Mouse (Mus musculus) liver, embryonic 15.5 days (tissue): ENCODE results near the gene Ccdc159. TPM values are rescaled to one million over a fixed set of nuclear protein-coding genes. Genes with fewer than 3 reads are reported as not detected.

Experiments used
- ATAC-seq: fragments of 200-750 bp; cut with Nextera tagmentation; 2 replicates; pipeline ENCODE4 v1.8.0; 2017; ENCODE audit warnings: moderate number of reproducible peaks, mild to moderate bottlenecking, moderate library complexity; ENCODE audit not compliant: insufficient read depth
- H3K27ac ChIP-seq: fragments of 300-500 bp; sonication (generic); replicated peaks from 2 replicates; pipeline ENCODE4 v1.5.1; 2015; ENCODE audit warnings: mild to moderate bottlenecking, inconsistent platforms
- H3K27me3 ChIP-seq: fragments of 300-500 bp; sonication (generic); 2 replicates; pipeline ENCODE4 v1.6.1; 2015; ENCODE audit warnings: mild to moderate bottlenecking, inconsistent platforms
- H3K36me3 ChIP-seq: fragments of 300-500 bp; sonication (generic); replicated peaks from 2 replicates; pipeline ENCODE4 v1.6.1; 2015; ENCODE audit warnings: moderate library complexity, mild to moderate bottlenecking, inconsistent platforms
- H3K4me1 ChIP-seq: fragments of 300-500 bp; sonication (generic); replicated peaks from 2 replicates; pipeline ENCODE4 v1.6.1; 2015; ENCODE audit warnings: inconsistent platforms
- H3K4me2 ChIP-seq: fragments of 300-500 bp; sonication (generic); 2 replicates; pipeline ENCODE4 v1.6.1; 2015; ENCODE audit warnings: moderate library complexity, mild to moderate bottlenecking, inconsistent platforms
- H3K4me3 ChIP-seq: fragments of 300-500 bp; sonication (generic); replicated peaks from 2 replicates; pipeline ENCODE4 v1.5.1; 2015; ENCODE audit warnings: mild to moderate bottlenecking, inconsistent platforms
- H3K9ac ChIP-seq: fragments of 300-500 bp; sonication (generic); 2 replicates; pipeline ENCODE4 v1.6.1; 2015; ENCODE audit warnings: moderate library complexity, mild to moderate bottlenecking, inconsistent platforms
- H3K9me3 ChIP-seq: fragments of 300-500 bp; sonication (generic); replicated peaks from 2 replicates; pipeline ENCODE4 v1.6.1; 2016; ENCODE audit warnings: inconsistent platforms
- WGBS: fragments of 180-500 bp; shearing (Covaris S2); methylation state at CpG from one replicate; pipeline ENCODE4 v1.1.7; 2015; ENCODE audit warnings: mixed read lengths; ENCODE audit not compliant: insufficient replicate concordance; 5-methylcytosine and 5-hydroxymethylcytosine counted together
- polyA plus RNA-seq: library from polyadenylated mRNA; unstranded; fragments of >200 nt; fragmentation: Nextera tagmentation; extraction: Ambion mirVana; gene quantifications from 2 replicates; pipeline ENCODE4 v1.2.1, GENCODE M21; 2015

Gene Ccdc159
- polyA plus RNA-seq, 1 experiment from 2014 or later = 0.99 TPM

GRCm38 (mm10) chr9:21934021-21934420, 6.8 kb downstream of the Ccdc159 start:
- Histone ChIP-seq H3K27me3 (peaks cover 22% of the 10 kb centered on the region), H3K27ac (no peak overlapping the region), H3K36me3 (no peaks in the 10 kb centered on the region), H3K9ac (no peak overlapping the region), H3K9me3 (no peaks in the 10 kb centered on the region), H3K4me2 (no peak overlapping the region), H3K4me1 (peaks cover 15% of the 10 kb centered on the region), H3K4me3 (no peak overlapping the region)
- no peak for ATAC-seq
- WGBS = 75% methylated on average over 12 of the region's 12 CpGs

GRCm38 (mm10) chr9:21935466-21936131, 8.3 kb downstream of the Ccdc159 start:
- ATAC-seq = no peak
- Histone ChIP-seq H3K4me2 (no peak overlapping the region), H3K4me3 (no peak overlapping the region), H3K27ac (no peak overlapping the region), H3K9me3 (no peaks in the 10 kb centered on the region), H3K9ac (no peak overlapping the region), H3K27me3 (peaks cover 22% of the 10 kb centered on the region), H3K36me3 (no peaks in the 10 kb centered on the region), H3K4me1 (peaks cover 15% of the 10 kb centered on the region)
- WGBS = 50% methylated on average over 7 of the region's 7 CpGs

- H3K4me1 ChIP-seq = peaks cover 12% of the 10 kb centered on the region
- WGBS = 2% methylated on average over 43 of the region's 43 CpGs
- no peaks in the 10 kb centered on the region for H3K36me3 ChIP-seq
- peak within 1 kb of the TSS; percentile 49 for H3K4me3 ChIP-seq
- 0 out of 2 replicates have a peak within 1 kb of the TSS, but pooled peaks have one; percentile 0 for H3K9ac ChIP-seq
- no peak within 1 kb of the TSS for H3K27ac ChIP-seq
- peak; percentile 86 for ATAC-seq
- peaks cover 22% of the 10 kb centered on the region for H3K27me3 ChIP-seq
- H3K9me3 ChIP-seq = no peaks in the 10 kb centered on the region
- peak within 1 kb of the TSS; percentile 67 for H3K4me2 ChIP-seq
Observed at GRCm38 (mm10) chr9:21936692-21937570, 9.7 kb downstream of the Ccdc159 start, which contains the start of gene Plppr2. Plppr2 (plus strand) TSS chr9:21937033.

GRCm38 (mm10) chr9:21937711-21938175, 10.5 kb downstream of the Ccdc159 start:
- Histone ChIP-seq H3K4me3 (no peak overlapping the region), H3K4me1 (peaks cover 8% of the 10 kb centered on the region), H3K27ac (no peak overlapping the region), H3K4me2 (0 out of 2 replicates have a peak overlapping the region, but pooled peaks have one; percentile 67), H3K9ac (no peak overlapping the region), H3K9me3 (no peaks in the 10 kb centered on the region), H3K36me3 (no peaks in the 10 kb centered on the region), H3K27me3 (peaks cover 22% of the 10 kb centered on the region)
- ATAC-seq = no peak
- 76% methylated on average over 4 of the region's 4 CpGs for WGBS

GRCm38 (mm10) chr9:21938234-21938855, 11.1 kb downstream of the Ccdc159 start:
- Histone ChIP-seq H3K4me3 (no peak overlapping the region), H3K36me3 (no peaks in the 10 kb centered on the region), H3K27me3 (peaks cover 21% of the 10 kb centered on the region), H3K4me2 (no peak overlapping the region), H3K9ac (no peak overlapping the region), H3K27ac (no peak overlapping the region), H3K9me3 (no peaks in the 10 kb centered on the region), H3K4me1 (peaks cover 7% of the 10 kb centered on the region)
- no peak for ATAC-seq
- WGBS = 61% methylated on average over 4 of the region's 4 CpGs

- no peak overlapping the region for H3K9ac ChIP-seq
- H3K36me3 ChIP-seq = no peaks in the 10 kb centered on the region
- ATAC-seq = no peak
Observed at GRCm38 (mm10) chr9:21943046-21943445, 15.8 kb downstream of the Ccdc159 start.

GRCm38 (mm10) chr9:21943638-21944037, 16.4 kb downstream of the Ccdc159 start:
- Histone ChIP-seq H3K27ac (no peak overlapping the region), H3K4me3 (no peak overlapping the region), H3K27me3 (peaks cover 31% of the 10 kb centered on the region), H3K9ac (no peak overlapping the region), H3K9me3 (no peaks in the 10 kb centered on the region), H3K36me3 (no peaks in the 10 kb centered on the region), H3K4me2 (no peak overlapping the region), H3K4me1 (peaks cover 14% of the 10 kb centered on the region)
- WGBS = 38% methylated on average over 12 of the region's 12 CpGs
- no peak for ATAC-seq

More at GRCm38 (mm10) chr9:21943046-21943445, 15.8 kb downstream of the Ccdc159 start:
- H3K9me3 ChIP-seq = no peaks in the 10 kb centered on the region
- H3K4me3 ChIP-seq = no peak overlapping the region
- 58% methylated on average over 12 of the region's 12 CpGs for WGBS
- peaks cover 25% of the 10 kb centered on the region for H3K27me3 ChIP-seq
- H3K4me2 ChIP-seq = no peak overlapping the region
- peaks cover 14% of the 10 kb centered on the region for H3K4me1 ChIP-seq
- H3K27ac ChIP-seq = no peak overlapping the region

- 16% methylated on average over 23 of the region's 23 CpGs for WGBS
- no peak overlapping the region for H3K9ac ChIP-seq
- H3K4me2 ChIP-seq = peak overlapping the region; percentile 10
- H3K36me3 ChIP-seq = no peaks in the 10 kb centered on the region
- H3K27ac ChIP-seq = no peak overlapping the region
- H3K4me3 ChIP-seq = no peak overlapping the region
- ATAC-seq = 0 out of 2 replicates have a peak, but pooled peaks have one; percentile 17
- peaks cover 14% of the 10 kb centered on the region for H3K4me1 ChIP-seq
- no peaks in the 10 kb centered on the region for H3K9me3 ChIP-seq
- H3K27me3 ChIP-seq = peaks cover 37% of the 10 kb centered on the region
Observed at GRCm38 (mm10) chr9:21944267-21944666, 17.0 kb downstream of the Ccdc159 start.

GRCm38 (mm10) chr9:21947540-21948130, 20.4 kb downstream of the Ccdc159 start:
- Histone ChIP-seq H3K4me2 (peak overlapping the region; percentile 25), H3K9me3 (no peaks in the 10 kb centered on the region), H3K9ac (no peak overlapping the region), H3K4me3 (no peak overlapping the region), H3K36me3 (no peaks in the 10 kb centered on the region), H3K27ac (no peak overlapping the region), H3K4me1 (peaks cover 14% of the 10 kb centered on the region), H3K27me3 (peaks cover 44% of the 10 kb centered on the region)
- 2% methylated on average over 27 of the region's 28 CpGs for WGBS
- no peak for ATAC-seq

- Histone ChIP-seq H3K9me3 (no peaks in the 10 kb centered on the region), H3K27ac (no peak overlapping the region), H3K4me3 (no peak overlapping the region), H3K27me3 (peaks cover 44% of the 10 kb centered on the region), H3K36me3 (no peaks in the 10 kb centered on the region), H3K9ac (no peak overlapping the region), H3K4me1 (peaks cover 14% of the 10 kb centered on the region), H3K4me2 (no peak overlapping the region)
- WGBS = 40% methylated on average over 8 of the region's 8 CpGs
- no peak for ATAC-seq
Observed at GRCm38 (mm10) chr9:21948146-21948545, 20.9 kb downstream of the Ccdc159 start.
